Comparison of ENCODE assay signal across 31 mouse cellular contexts in genomic region chr8:122856288-122856687, GRCm38 (mm10). TPM values are rescaled to one million over a fixed set of nuclear protein-coding genes. Genes with fewer than 3 reads are reported as not detected.
"Had no signal": no experiment of that assay in that cellular context is flagged by ENCODE, and none has a peak within 500 bp of the region (broad histone marks: within the 10 kb centered on the region; RNA-seq: fewer than 3 reads in every experiment).

No protein-coding gene starts in this region.

- H3K27ac ChIP-seq: heart, adult 2 months; heart, embryonic 13.5 days; heart, embryonic 15.5 days; hindbrain, embryonic 13.5 days; hindbrain, embryonic 15.5 days; hindbrain, postnatal 0 days; kidney, embryonic 15.5 days; kidney, postnatal 0 days; limb, embryonic 13.5 days; limb, embryonic 15.5 days; liver, embryonic 13.5 days; liver, embryonic 15.5 days had no signal

- H3K9me3 ChIP-seq: heart, embryonic 13.5 days; heart, embryonic 15.5 days; hindbrain, embryonic 13.5 days; hindbrain, embryonic 15.5 days; kidney, embryonic 15.5 days; limb, embryonic 13.5 days; limb, embryonic 15.5 days; liver, embryonic 13.5 days; liver, embryonic 15.5 days had no signal

- H3K9ac ChIP-seq: heart, embryonic 13.5 days; heart, embryonic 15.5 days; hindbrain, embryonic 13.5 days; hindbrain, embryonic 15.5 days; kidney, embryonic 15.5 days; limb, embryonic 13.5 days; limb, embryonic 15.5 days; liver, embryonic 13.5 days; liver, embryonic 15.5 days had no signal

- H3K36me3 ChIP-seq: heart, embryonic 13.5 days; heart, embryonic 15.5 days; hindbrain, embryonic 13.5 days; hindbrain, embryonic 15.5 days; kidney, embryonic 15.5 days; limb, embryonic 13.5 days; limb, embryonic 15.5 days; liver, embryonic 13.5 days; liver, embryonic 15.5 days had no signal

- DNase-seq: gastrocnemius, postnatal 14 days; gastrocnemius, postnatal 36 days; heart, adult 11 months; heart, adult 2 months; heart, postnatal 14 days; heart, postnatal 36 days; kidney, adult 11 months; kidney, adult 2 months; kidney, adult 9 months; kidney, postnatal 14 days; kidney, postnatal 36 days; layer of hippocampus, adult 9-11 months; layer of hippocampus, postnatal 36 days; left cerebral cortex, postnatal 4 days; liver, embryonic 13.5 days; lung, adult 18-20 months had no signal

- ATAC-seq: hindbrain, postnatal 0 days; intestine, embryonic 16.5 days had no signal

- H3K4me3 ChIP-seq: heart, adult 2 months; heart, embryonic 13.5 days; heart, embryonic 15.5 days; hindbrain, embryonic 13.5 days; hindbrain, embryonic 15.5 days; kidney, embryonic 15.5 days; limb, embryonic 13.5 days; limb, embryonic 15.5 days; liver, embryonic 13.5 days; liver, embryonic 15.5 days had no signal

- H3K27me3 ChIP-seq: hindbrain, embryonic 15.5 days; kidney, embryonic 15.5 days; limb, embryonic 13.5 days; limb, embryonic 15.5 days had no signal

- H3K4me2 ChIP-seq: heart, embryonic 11.5 days; heart, embryonic 13.5 days; heart, embryonic 15.5 days; hindbrain, embryonic 13.5 days; hindbrain, embryonic 15.5 days; kidney, embryonic 15.5 days; limb, embryonic 13.5 days; limb, embryonic 15.5 days; liver, embryonic 13.5 days; liver, embryonic 15.5 days had no signal

RNA-seq across cellular contexts. Expression of gene Cdh15, which starts 8.5 kb away (rescaled TPM):
- total RNA-seq: heart, adult 2 months; heart, postnatal 14 days; heart, postnatal 36 days; hematopoietic stem cell, adult 5-6 weeks had no signal
- polyA plus RNA-seq: gonadal fat pad, adult 2 months; heart, adult 2 months; heart, postnatal 0 days had no signal
